Mouse (Mus musculus) liver, postnatal 0 days (tissue): ENCODE measurements around the gene Ubiad1. TPM values are rescaled to one million over a fixed set of nuclear protein-coding genes. Genes with fewer than 3 reads are reported as not detected.

Source experiments
- ATAC-seq: fragments of 200-750 bp; cut with Nextera tagmentation; 2 replicates; pipeline ENCODE4 v1.8.0; 2017; ENCODE audit warnings: mild to moderate bottlenecking, moderate library complexity
- DNase-seq: peaks from one replicate; pipeline ENCODE4 v3.0.0-alpha.2; 2016
- H3K27ac ChIP-seq: fragments of 300-500 bp; sonication (generic); 2 replicates; pipeline ENCODE4 v1.5.1; 2014; ENCODE audit warnings: antibody characterized with exemption, moderate library complexity, mild to moderate bottlenecking, low read depth
- H3K27me3 ChIP-seq: fragments of 300-500 bp; sonication (generic); 2 replicates; pipeline ENCODE4 v1.6.1; 2014; ENCODE audit warnings: low read length, control low read depth, mixed read lengths; ENCODE audit not compliant: insufficient read depth
- H3K36me3 ChIP-seq: fragments of 300-500 bp; sonication (generic); replicated peaks from 2 replicates; pipeline ENCODE4 v1.6.1; 2014; ENCODE audit warnings: mild to moderate bottlenecking, control low read depth, low read length, moderate library complexity, mixed read lengths; ENCODE audit not compliant: insufficient read depth
- H3K4me1 ChIP-seq: fragments of 300-500 bp; sonication (generic); 2 replicates; pipeline ENCODE4 v1.6.1; 2014; ENCODE audit warnings: antibody characterized with exemption, mild to moderate bottlenecking, control low read depth; ENCODE audit not compliant: insufficient read depth
- H3K4me2 ChIP-seq: fragments of 300-500 bp; sonication (generic); 2 replicates; pipeline ENCODE4 v1.6.1; 2014; ENCODE audit warnings: low read depth, mild to moderate bottlenecking, low read length, moderate library complexity, mixed read lengths
- H3K4me3 ChIP-seq: fragments of 300-500 bp; sonication (generic); 2 replicates; pipeline ENCODE4 v1.5.1; 2014; ENCODE audit warnings: low read depth, low read length
- H3K9ac ChIP-seq: fragments of 300-500 bp; sonication (generic); replicated peaks from 2 replicates; pipeline ENCODE4 v1.6.1; 2014; ENCODE audit warnings: mild to moderate bottlenecking, moderate library complexity
- H3K9me3 ChIP-seq: fragments of 300-500 bp; sonication (generic); 2 replicates; pipeline ENCODE4 v1.6.1; 2016; ENCODE audit warnings: mild to moderate bottlenecking, control low read depth, low read length, mixed read lengths
- CTCF ChIP-seq: sonication (generic); IDR thresholded peaks from 2 replicates; pipeline ENCODE4 v1.5.1; 2016; ENCODE audit warnings: antibody characterized with exemption, low read depth
- EP300 ChIP-seq: IDR thresholded peaks from 2 replicates; pipeline ENCODE4 v1.6.1; 2016; ENCODE audit warnings: antibody characterized with exemption, low read depth, mild to moderate bottlenecking
- WGBS: fragments of 180-500 bp; shearing (Covaris S2); extraction: QIAGEN DNeasy Blood & Tissue Kit; methylation state at CpG from one replicate; pipeline ENCODE4 v1.1.7; 2014; ENCODE audit not compliant: insufficient replicate concordance; 5-methylcytosine and 5-hydroxymethylcytosine counted together
- polyA plus RNA-seq: library from polyadenylated mRNA; unstranded; fragments of >200 nt; fragmentation: Nextera tagmentation; extraction: Ambion mirVana; gene quantifications from 2 replicates; pipeline ENCODE4 v1.2.1, GENCODE M21; 2015

Gene Ubiad1
- polyA plus RNA-seq, 1 experiment from 2014 or later = 10.2 TPM

GRCm38 (mm10) chr4:148403402-148403801 is 41.2 kb downstream of the Ubiad1 start:
- WGBS = 21% methylated on average over 12 of the region's 12 CpGs
- no peak overlapping the region for H3K4me3 ChIP-seq
- no peaks in the 10 kb centered on the region for H3K4me1 ChIP-seq
- H3K9ac ChIP-seq = no peak overlapping the region
- DNase-seq (no peak), ATAC-seq (no peak)
- H3K4me2 ChIP-seq = no peak overlapping the region
- no peak overlapping the region for H3K27ac ChIP-seq
- H3K27me3 ChIP-seq = peaks cover 30% of the 10 kb centered on the region
- no peaks in the 10 kb centered on the region for H3K9me3 ChIP-seq
- no peak for TF ChIP-seq CTCF
- TF ChIP-seq EP300 = no peak
- H3K36me3 ChIP-seq = no peaks in the 10 kb centered on the region

- no peaks in the 10 kb centered on the region for H3K36me3 ChIP-seq
- ATAC-seq (no peak), DNase-seq (no peak)
- no peak overlapping the region for H3K4me2 ChIP-seq
- no peak overlapping the region for H3K27ac ChIP-seq
- peaks cover 14% of the 10 kb centered on the region for H3K27me3 ChIP-seq
- no peak overlapping the region for H3K9ac ChIP-seq
- H3K4me3 ChIP-seq = no peak overlapping the region
- no peaks in the 10 kb centered on the region for H3K9me3 ChIP-seq
- 66% methylated on average over 9 of the region's 9 CpGs for WGBS
- no peaks in the 10 kb centered on the region for H3K4me1 ChIP-seq
- TF ChIP-seq EP300 = no peak
- no peak for TF ChIP-seq CTCF
Observed at GRCm38 (mm10) chr4:148399437-148400094, 45.0 kb downstream of the Ubiad1 start.

DNA sequence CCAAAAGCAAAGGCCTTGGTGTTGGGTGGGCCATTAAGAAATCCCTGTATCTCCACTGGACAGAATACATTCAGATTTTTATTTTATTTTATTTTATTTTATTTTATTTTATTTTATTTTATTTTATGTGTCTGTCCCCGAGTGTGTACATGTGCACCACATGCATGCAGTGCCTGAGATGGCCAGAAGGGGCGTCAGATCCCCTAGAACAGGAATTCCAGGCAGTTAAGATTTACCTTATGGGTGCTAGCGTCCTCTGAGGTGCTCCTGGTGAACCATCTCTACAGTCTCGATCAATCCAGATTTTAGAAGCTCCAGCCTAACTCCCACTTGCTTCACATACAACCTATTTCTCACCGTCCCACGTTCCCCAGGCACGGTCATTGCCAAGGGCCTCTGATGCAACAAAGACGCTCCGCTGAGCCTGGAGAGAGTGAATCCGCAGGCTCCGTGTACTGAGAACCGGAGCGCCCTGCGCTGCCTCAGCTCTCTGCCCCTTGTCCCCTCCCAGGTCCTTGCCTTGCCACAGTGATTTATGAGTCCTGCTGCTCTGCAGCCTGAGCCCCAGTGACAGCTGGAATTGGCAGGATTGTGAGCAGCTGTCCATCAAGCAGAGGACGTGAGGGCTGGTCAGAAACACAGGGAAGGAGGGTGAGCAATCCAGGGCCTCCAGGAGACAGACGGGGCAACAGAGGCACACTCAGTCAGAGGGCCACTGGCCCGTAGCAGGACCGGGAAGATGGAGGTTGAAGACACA is 46.9 kb downstream of the Ubiad1 start:
- Histone ChIP-seq H3K9me3 (no peaks in the 10 kb centered on the region), H3K9ac (no peak overlapping the region), H3K4me3 (no peak overlapping the region), H3K4me1 (no peaks in the 10 kb centered on the region), H3K4me2 (no peak overlapping the region), H3K27ac (no peak overlapping the region), H3K27me3 (0 out of 2 replicates have a peak, but pooled peaks cover 3% of the 10 kb centered on the region), H3K36me3 (no peaks in the 10 kb centered on the region)
- WGBS = 75% methylated on average over 18 of the region's 18 CpGs
- ATAC-seq (no peak), DNase-seq (no peak)
- TF ChIP-seq EP300 = no peak
- 0 out of 2 replicates have a peak, but pooled peaks have one; percentile 15 for TF ChIP-seq CTCF

- Histone ChIP-seq H3K4me1 (no peaks in the 10 kb centered on the region), H3K4me2 (no peak overlapping the region), H3K4me3 (no peak overlapping the region), H3K27me3 (0 out of 2 replicates have a peak, but pooled peaks cover 3% of the 10 kb centered on the region), H3K9me3 (no peaks in the 10 kb centered on the region), H3K27ac (no peak overlapping the region), H3K9ac (no peak overlapping the region), H3K36me3 (no peaks in the 10 kb centered on the region)
- no peak for ATAC-seq
- TF ChIP-seq EP300 = no peak
- no peak for TF ChIP-seq CTCF
- 87% methylated on average over 4 of the region's 4 CpGs for WGBS
- DNase-seq = no peak
Observed at GRCm38 (mm10) chr4:148397113-148397512, 47.5 kb downstream of the Ubiad1 start.

DNA sequence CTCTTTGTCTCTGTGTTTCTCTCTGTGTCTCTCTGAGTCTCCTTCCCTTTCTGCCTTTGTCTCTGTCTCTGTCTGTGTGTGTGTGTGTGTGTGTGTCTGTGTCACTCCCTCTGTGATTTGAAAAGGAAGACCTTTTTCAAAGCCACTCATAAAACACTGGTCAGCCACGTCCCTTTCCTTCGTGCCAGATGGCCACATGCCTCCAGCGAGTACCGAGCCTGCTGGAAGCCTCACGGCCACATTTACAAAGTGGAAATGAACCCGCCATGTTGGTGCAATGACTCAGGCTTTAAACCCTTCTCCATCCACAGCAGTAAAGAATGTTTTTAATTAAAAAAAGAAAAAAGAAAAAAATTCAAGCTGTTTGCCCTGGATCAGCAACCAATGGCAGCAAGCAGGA is 48.7 kb downstream of the Ubiad1 start:
- H3K9me3 ChIP-seq = no peaks in the 10 kb centered on the region
- H3K4me3 ChIP-seq = no peak overlapping the region
- DNase-seq (no peak), ATAC-seq (no peak)
- no peak for TF ChIP-seq EP300
- TF ChIP-seq CTCF = no peak
- H3K9ac ChIP-seq = no peak overlapping the region
- no peaks in the 10 kb centered on the region for H3K36me3 ChIP-seq
- H3K27ac ChIP-seq = no peak overlapping the region
- no peaks in the 10 kb centered on the region for H3K4me1 ChIP-seq
- H3K27me3 ChIP-seq = 0 out of 2 replicates have a peak, but pooled peaks cover 3% of the 10 kb centered on the region
- H3K4me2 ChIP-seq = no peak overlapping the region
- WGBS = 71% methylated on average over 6 of the region's 6 CpGs

DNA sequence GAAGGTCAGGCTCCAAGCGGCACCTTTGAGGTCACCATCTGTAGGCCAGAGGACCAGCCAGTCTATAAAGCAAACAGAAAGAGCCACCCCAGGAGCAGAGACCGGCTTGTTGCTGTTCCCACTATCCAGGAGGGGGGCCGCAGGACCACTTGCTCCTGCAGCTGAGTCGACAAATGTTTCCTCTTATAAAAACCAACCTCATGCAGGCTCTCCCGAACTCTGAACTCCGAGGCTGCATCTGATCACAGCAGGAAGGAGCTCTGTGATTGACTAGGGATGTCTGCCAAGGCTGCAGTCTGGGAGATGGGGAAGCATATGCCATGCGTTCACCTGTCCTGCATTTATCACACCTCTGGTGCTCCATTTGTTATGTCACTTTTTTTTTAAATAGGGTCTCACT is 49.4 kb downstream of the Ubiad1 start:
- Histone ChIP-seq H3K4me3 (no peak overlapping the region), H3K9ac (no peak overlapping the region), H3K27ac (no peak overlapping the region), H3K36me3 (no peaks in the 10 kb centered on the region), H3K4me2 (no peak overlapping the region), H3K4me1 (no peaks in the 10 kb centered on the region), H3K27me3 (0 out of 2 replicates have a peak, but pooled peaks cover 3% of the 10 kb centered on the region), H3K9me3 (no peaks in the 10 kb centered on the region)
- ATAC-seq (no peak), DNase-seq (no peak)
- 52% methylated on average over 7 of the region's 7 CpGs for WGBS
- TF ChIP-seq EP300 (no peak), CTCF (no peak)
